Mouse (Mus musculus) G1E (cell line): Measurements from ENCODE around the gene Olfr466.

Source experiments
- CTCF ChIP-seq: IDR thresholded peaks from 2 replicates; pipeline ENCODE4 v1.5.1; 2012; ENCODE audit warnings: low read depth, low read length, inconsistent platforms, mixed read lengths
- GATA2 ChIP-seq: IDR thresholded peaks from 2 replicates; pipeline ENCODE4 v1.6.1; 2012; ENCODE audit warnings: low read depth, low read length, inconsistent platforms, borderline replicate concordance
- TAL1 ChIP-seq: conservative IDR thresholded peaks from 2 replicates; pipeline ENCODE4 v1.6.1; 2012; ENCODE audit warnings: low read depth, low read length, inconsistent platforms, mixed read lengths

- TF ChIP-seq CTCF (no peak), TAL1 (no peak), GATA2 (no peak)
These were observed at the start of gene Olfr466 for GRCm38 (mm10) chr13:65149940-65150339.
